Mouse (Mus musculus) myocyte (in vitro differentiated cells): ENCODE data around the gene Chmp3.

Experiments used
- CEBPB ChIP-seq: IDR thresholded peaks from 2 replicates; pipeline ENCODE4 v1.6.1; 2011; ENCODE audit warnings: mild to moderate bottlenecking, moderate library complexity; ENCODE audit not compliant: poor library complexity, insufficient read depth, severe bottlenecking
- E2F4 ChIP-seq: IDR thresholded peaks from one replicate; pipeline ENCODE4 v1.6.1; 2011; ENCODE audit warnings: mild to moderate bottlenecking, control low read depth, moderate library complexity; ENCODE audit not compliant: insufficient read depth
- MAX ChIP-seq: IDR thresholded peaks from one replicate; pipeline ENCODE4 v1.6.1; 2011; ENCODE audit warnings: low read depth, mild to moderate bottlenecking, control low read depth
- MYOG ChIP-seq, 3 experiments: IDR thresholded peaks; one replicate each; pipeline ENCODE4 v1.6.1; 2011; ENCODE audit warnings: control low read depth in 2 of 3, low read depth in 2 of 3, mild to moderate bottlenecking in 2 of 3; ENCODE audit not compliant: insufficient read length in 2 of 3, control insufficient read depth in 1 of 3, insufficient read depth in 1 of 3
- POLR2A ChIP-seq: IDR thresholded peaks from one replicate; pipeline ENCODE4 v1.6.1; 2011; ENCODE audit warnings: low read depth, mild to moderate bottlenecking, control low read depth, moderate library complexity; ENCODE audit not compliant: insufficient read length
- POLR2AphosphoS2 ChIP-seq: IDR thresholded peaks from one replicate; pipeline ENCODE4 v1.6.1; 2011; ENCODE audit warnings: low read depth, control low read depth; ENCODE audit not compliant: insufficient read length
- REST ChIP-seq: IDR thresholded peaks from one replicate; pipeline ENCODE4 v1.6.1; 2011; ENCODE audit warnings: mild to moderate bottlenecking, control low read depth, moderate library complexity; ENCODE audit not compliant: insufficient read depth, insufficient read length
- TCF12 ChIP-seq: IDR thresholded peaks from one replicate; pipeline ENCODE4 v1.6.1; 2011; ENCODE audit warnings: mild to moderate bottlenecking, control low read depth; ENCODE audit not compliant: poor library complexity, insufficient read depth, severe bottlenecking
- TCF3 ChIP-seq: IDR thresholded peaks from one replicate; pipeline ENCODE4 v1.6.1; 2011; ENCODE audit warnings: low read depth, control low read depth; ENCODE audit not compliant: insufficient read length
- USF1 ChIP-seq: IDR thresholded peaks from one replicate; pipeline ENCODE4 v1.6.1; 2011; ENCODE audit warnings: low read depth, mild to moderate bottlenecking, control low read depth, moderate library complexity

DNA sequence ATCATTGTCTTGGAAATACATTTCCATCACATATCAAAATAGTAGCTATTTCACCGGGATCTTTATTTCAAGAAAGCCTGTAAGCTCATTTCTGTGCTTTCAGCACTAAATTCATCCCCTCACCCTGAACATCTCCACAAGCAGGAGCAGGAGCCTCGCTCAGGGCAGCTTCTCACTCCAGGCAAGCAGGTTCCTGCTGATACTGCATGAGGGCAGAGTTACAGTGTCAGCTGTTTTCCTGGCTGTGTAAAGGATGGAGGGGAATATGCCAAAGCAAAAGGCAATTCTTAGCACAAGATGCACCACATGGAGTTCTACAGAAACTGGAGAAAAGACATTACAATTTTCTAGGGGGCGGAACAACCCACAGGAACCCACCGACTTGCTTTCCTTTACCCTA, 24.1 kb upstream of the Chmp3 start:
- TF ChIP-seq POLR2A (no peak), TCF12 (no peak), MYOG (IDR thresholded peaks at IDR 0.05; ENCODE audit: control insufficient read depth in 1 of 3, insufficient read depth in 1 of 3, insufficient read length in 2 of 3, low read depth in 2 of 3) (no peak), MAX (no peak), REST (no peak), POLR2AphosphoS2 (no peak), E2F4 (no peak), CEBPB (no peak), USF1 (no peak), TCF3 (no peak)
